Mouse (Mus musculus): ENCODE data around the gene Fam126b. TPM values are rescaled to one million over a fixed set of nuclear protein-coding genes. Genes with fewer than 3 reads are reported as not detected.

Fam126b gene
- total and polyA plus RNA-seq, 3 experiments = 10.3 to 35.0 (median 34.5) TPM

DNA sequence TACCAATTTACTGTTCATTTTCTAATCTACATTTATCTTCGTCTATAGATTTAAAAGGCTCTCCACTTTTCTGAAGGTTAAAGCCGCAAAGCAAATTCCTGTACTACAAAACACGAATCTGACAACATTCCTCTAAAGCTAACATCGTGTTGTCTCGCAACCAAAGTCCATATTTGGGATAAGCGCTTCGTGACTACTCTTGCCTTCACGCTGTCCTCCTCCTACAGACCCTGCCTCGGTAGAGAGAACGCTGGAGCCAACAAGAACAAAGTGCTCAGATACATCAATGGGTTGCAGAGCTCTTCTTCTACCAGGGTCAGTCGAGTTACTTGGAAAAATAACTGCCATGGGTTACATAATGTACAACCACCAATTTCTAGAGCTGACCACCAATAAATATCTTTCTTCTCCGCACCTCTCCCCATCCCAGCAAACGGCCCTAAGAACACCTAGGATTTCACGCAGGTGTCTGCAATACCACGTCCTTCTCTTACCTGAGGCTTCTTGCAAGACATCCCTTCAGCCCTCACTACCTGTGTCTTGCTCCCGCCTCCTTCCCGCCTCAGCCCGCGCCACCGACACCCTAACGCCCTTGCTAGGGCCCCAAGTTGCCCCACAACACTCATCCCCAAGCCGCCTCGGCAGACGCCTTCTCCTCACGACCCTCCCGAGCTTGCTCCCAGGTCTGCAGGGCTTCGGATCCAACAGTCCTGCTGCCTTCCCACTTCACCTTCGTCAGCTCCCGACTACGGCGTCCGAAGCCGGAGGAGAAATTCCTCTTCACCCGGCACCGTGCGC lies 551 bp downstream of the Fam126b start:
- H3K9me3 ChIP-seq (replicated peaks) = no peaks in the 10 kb centered on the region
- no peak for TF ChIP-seq TAL1 (conservative IDR thresholded peaks at IDR 0.05; ENCODE audit: low read depth, low read length)
- no peak for TF ChIP-seq GATA1 (IDR thresholded peaks at IDR 0.05; ENCODE audit: borderline replicate concordance, low read length)
- no peak for TF ChIP-seq GATA2 (IDR thresholded peaks at IDR 0.05; ENCODE audit: borderline replicate concordance, low read depth, low read length)
- H3K36me3 ChIP-seq (replicated peaks) = peaks cover 12% of the 10 kb centered on the region
- H3K4me3 ChIP-seq (ENCODE audit: low read depth, low read length) = peak overlapping the region; percentile 85
- DNase-seq (ENCODE audit: low spot score) (no peak), ATAC-seq (ENCODE audit: extremely low read depth, insufficient number of reproducible peaks, low FRiP score, poor library complexity, severe bottlenecking) (no peak)
- H3K4me1 ChIP-seq (ENCODE audit: insufficient read depth, low read depth, low read length) = peaks cover 19% of the 10 kb centered on the region
- H3K27me3 ChIP-seq (ENCODE audit: insufficient read depth, low read length) = no peaks in the 10 kb centered on the region

DNA sequence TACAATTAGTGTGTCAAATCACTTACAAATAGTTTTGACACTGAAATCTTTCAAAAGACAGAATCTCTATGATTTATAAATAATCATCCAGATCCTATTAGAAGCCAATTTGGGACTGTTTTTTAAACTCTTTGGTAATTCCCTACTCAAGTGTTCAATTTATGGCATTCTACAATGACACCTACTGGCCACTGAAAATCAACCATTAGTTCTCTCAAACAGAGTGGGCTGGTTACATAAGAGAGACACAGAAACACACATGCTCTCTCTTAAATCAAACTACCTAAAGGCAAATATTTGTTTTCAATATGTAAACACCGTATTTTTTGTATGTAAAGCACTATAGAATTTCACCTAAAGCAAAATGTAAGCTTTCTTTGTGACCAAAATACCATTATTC lies 1.9 kb downstream of the Fam126b start:
- ATAC-seq (ENCODE audit: extremely low read depth, insufficient number of reproducible peaks, low FRiP score, poor library complexity, severe bottlenecking) (no peak), DNase-seq (ENCODE audit: low spot score) (no peak)
- TF ChIP-seq CTCF (IDR thresholded peaks at IDR 0.05; ENCODE audit: low read depth, low read length) (no peak), GATA2 (IDR thresholded peaks at IDR 0.05; ENCODE audit: borderline replicate concordance, low read depth, low read length) (no peak)
- Histone ChIP-seq H3K27me3 (ENCODE audit: insufficient read depth, low read length) (no peaks in the 10 kb centered on the region), H3K36me3 (replicated peaks) (peaks cover 10% of the 10 kb centered on the region), H3K4me1 (ENCODE audit: insufficient read depth, low read depth, low read length) (peaks cover 19% of the 10 kb centered on the region), H3K9me3 (replicated peaks) (no peaks in the 10 kb centered on the region), H3K4me3 (ENCODE audit: low read depth, low read length) (no peak overlapping the region)

DNA sequence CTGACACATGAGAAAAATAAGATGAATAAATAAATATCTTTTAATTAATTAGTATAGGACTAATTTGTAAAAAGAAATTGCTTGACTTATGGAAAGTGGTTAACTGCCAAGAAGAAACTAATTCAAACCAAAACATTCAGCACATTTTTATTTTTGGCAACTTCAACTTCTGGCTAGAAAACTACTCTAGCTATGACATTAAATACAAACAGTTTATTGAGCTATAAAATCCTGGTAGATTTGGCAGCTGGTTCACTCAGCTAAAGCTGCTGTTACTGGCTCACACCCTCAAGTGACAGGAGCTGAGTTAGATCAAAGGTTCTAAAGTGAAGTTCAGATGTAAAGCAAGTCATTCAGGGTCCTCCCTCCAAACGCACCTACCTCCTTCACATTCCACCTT lies 3.5 kb downstream of the Fam126b start:
- no peaks in the 10 kb centered on the region for H3K9me3 ChIP-seq (replicated peaks)
- no peak for ATAC-seq (ENCODE audit: extremely low read depth, insufficient number of reproducible peaks, low FRiP score, poor library complexity, severe bottlenecking)

DNA sequence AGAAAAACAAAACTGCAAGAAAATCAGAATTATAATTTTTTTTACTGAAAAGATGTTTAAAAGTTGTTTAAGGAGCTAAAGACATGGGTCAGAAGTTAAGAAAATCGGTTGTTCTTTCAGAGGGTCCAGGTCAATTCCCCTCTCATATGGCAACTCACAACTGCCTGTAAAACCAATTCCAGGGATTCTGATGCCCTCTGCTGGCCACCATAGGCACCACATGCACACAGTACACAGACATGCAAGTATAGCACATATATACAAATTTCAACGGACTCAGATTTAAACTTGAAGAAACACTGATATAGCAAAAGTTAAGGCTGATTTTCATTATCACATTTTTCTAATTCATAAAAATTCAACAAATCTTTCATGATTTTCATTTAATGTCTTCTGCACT lies 6.9 kb downstream of the Fam126b start:
- no peak for ATAC-seq (ENCODE audit: extremely low read depth, insufficient number of reproducible peaks, low FRiP score, poor library complexity, severe bottlenecking)
- Histone ChIP-seq H3K9me3 (replicated peaks) (peaks cover 7% of the 10 kb centered on the region), H3K27me3 (ENCODE audit: insufficient read depth, low read length) (no peaks in the 10 kb centered on the region), H3K4me3 (ENCODE audit: low read depth, low read length) (no peak overlapping the region), H3K4me1 (ENCODE audit: insufficient read depth, low read depth, low read length) (no peaks in the 10 kb centered on the region), H3K36me3 (replicated peaks) (peaks cover 17% of the 10 kb centered on the region)
- no peak for DNase-seq (ENCODE audit: low spot score)
- TF ChIP-seq TAL1 (conservative IDR thresholded peaks at IDR 0.05; ENCODE audit: low read depth, low read length) = no peak
- TF ChIP-seq CTCF (IDR thresholded peaks at IDR 0.05; ENCODE audit: low read depth, low read length) = peak; percentile 48; the same call in 1 of the 2 replicates

More for the DNA sequence above, 3.5 kb downstream of the Fam126b start:
- Histone ChIP-seq H3K36me3 (replicated peaks) (peaks cover 7% of the 10 kb centered on the region), H3K27me3 (ENCODE audit: insufficient read depth, low read length) (no peaks in the 10 kb centered on the region), H3K4me1 (ENCODE audit: insufficient read depth, low read depth, low read length) (peaks cover 13% of the 10 kb centered on the region), H3K4me3 (ENCODE audit: low read depth, low read length) (no peak overlapping the region)
- TF ChIP-seq TAL1 (conservative IDR thresholded peaks at IDR 0.05; ENCODE audit: low read depth, low read length) (no peak), GATA1 (IDR thresholded peaks at IDR 0.05; ENCODE audit: borderline replicate concordance, low read length) (no peak), CTCF (IDR thresholded peaks at IDR 0.05; ENCODE audit: low read depth, low read length) (no peak), GATA2 (IDR thresholded peaks at IDR 0.05; ENCODE audit: borderline replicate concordance, low read depth, low read length) (no peak), POLR2AphosphoS5 (IDR thresholded peaks at IDR 0.05; ENCODE audit: insufficient replicate concordance, low read depth, low read length) (no peak)
- DNase-seq (ENCODE audit: low spot score) = no peak

DNA sequence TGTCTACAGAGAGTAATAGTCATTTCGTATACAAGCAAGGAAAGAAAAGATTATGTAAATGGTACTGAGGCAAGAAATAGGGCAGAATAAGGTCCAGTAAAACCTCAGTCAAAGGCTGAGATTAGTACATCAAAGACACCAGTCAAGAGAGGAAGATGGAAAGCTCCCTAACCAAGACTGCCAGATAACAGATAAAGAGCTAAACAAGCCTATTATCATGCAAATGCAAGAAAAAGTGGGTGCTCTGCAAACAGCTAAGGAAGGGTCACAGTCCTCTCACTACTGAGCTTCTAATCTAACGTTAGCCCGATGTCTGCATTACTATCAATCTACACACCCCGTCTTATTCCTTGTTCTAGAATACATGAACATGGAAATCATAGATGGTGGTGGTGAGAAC lies 15.7 kb downstream of the Fam126b start:
- Histone ChIP-seq H3K4me1 (ENCODE audit: insufficient read depth, low read depth, low read length) (peaks cover 3% of the 10 kb centered on the region; the same call in 1 of the 2 replicates), H3K4me3 (ENCODE audit: low read depth, low read length) (no peak overlapping the region), H3K9me3 (replicated peaks) (no peaks in the 10 kb centered on the region), H3K27me3 (ENCODE audit: insufficient read depth, low read length) (no peaks in the 10 kb centered on the region), H3K36me3 (replicated peaks) (peaks cover 11% of the 10 kb centered on the region)
- TF ChIP-seq TAL1 (conservative IDR thresholded peaks at IDR 0.05; ENCODE audit: low read depth, low read length) = no peak
- no peak for TF ChIP-seq CTCF (IDR thresholded peaks at IDR 0.05; ENCODE audit: low read depth, low read length)
- no peak for TF ChIP-seq POLR2AphosphoS5 (IDR thresholded peaks at IDR 0.05; ENCODE audit: insufficient replicate concordance, low read depth, low read length)
- TF ChIP-seq GATA2 (IDR thresholded peaks at IDR 0.05; ENCODE audit: borderline replicate concordance, low read depth, low read length) = no peak
- TF ChIP-seq GATA1 (IDR thresholded peaks at IDR 0.05; ENCODE audit: borderline replicate concordance, low read length) = no peak
- DNase-seq (ENCODE audit: low spot score) (no peak), ATAC-seq (ENCODE audit: extremely low read depth, insufficient number of reproducible peaks, low FRiP score, poor library complexity, severe bottlenecking) (no peak)

DNA sequence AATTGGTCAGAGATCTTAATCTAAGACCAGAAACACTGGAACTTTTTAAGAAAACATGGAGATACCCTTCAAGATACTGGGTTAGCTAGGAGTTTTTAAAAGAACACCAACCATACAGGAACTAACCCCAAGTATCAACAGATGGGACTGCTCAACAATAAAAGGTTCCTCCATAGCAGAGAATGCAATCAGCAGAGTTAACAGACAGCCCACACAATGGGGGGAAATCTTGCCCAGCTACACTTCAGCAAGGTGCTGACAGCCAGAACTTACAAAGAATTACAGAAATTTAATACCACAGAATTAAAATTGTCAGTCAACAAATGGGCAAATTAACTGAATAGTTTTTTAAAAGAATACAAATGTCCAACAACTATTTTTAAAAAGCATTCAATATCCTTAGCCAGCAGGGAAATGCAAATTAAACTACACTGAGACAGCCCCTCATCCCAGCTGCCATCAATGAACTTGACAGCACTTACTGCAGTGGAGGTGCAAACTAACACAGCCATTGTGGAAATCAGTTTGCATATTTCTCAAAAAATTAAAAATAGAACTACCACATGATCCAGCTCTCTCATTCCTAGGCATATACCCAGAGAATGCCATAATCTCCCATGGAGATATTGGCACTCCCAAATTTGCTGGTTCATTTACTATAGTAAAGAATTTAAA lies 17.5 kb downstream of the Fam126b start:
- H3K9me3 ChIP-seq (replicated peaks) = no peaks in the 10 kb centered on the region
- no peak overlapping the region for H3K4me3 ChIP-seq (ENCODE audit: low read depth, low read length)
- peaks cover 23% of the 10 kb centered on the region for H3K36me3 ChIP-seq (replicated peaks)
- no peaks in the 10 kb centered on the region for H3K27me3 ChIP-seq (ENCODE audit: insufficient read depth, low read length)
- TF ChIP-seq CTCF (IDR thresholded peaks at IDR 0.05; ENCODE audit: low read depth, low read length) (no peak), POLR2AphosphoS5 (IDR thresholded peaks at IDR 0.05; ENCODE audit: insufficient replicate concordance, low read depth, low read length) (no peak), TAL1 (conservative IDR thresholded peaks at IDR 0.05; ENCODE audit: low read depth, low read length) (no peak), GATA2 (IDR thresholded peaks at IDR 0.05; ENCODE audit: borderline replicate concordance, low read depth, low read length) (no peak), GATA1 (IDR thresholded peaks at IDR 0.05; ENCODE audit: borderline replicate concordance, low read length) (no peak)
- peaks cover 3% of the 10 kb centered on the region; the same call in 1 of the 2 replicates for H3K4me1 ChIP-seq (ENCODE audit: insufficient read depth, low read depth, low read length)
- DNase-seq (ENCODE audit: low spot score) (no peak), ATAC-seq (ENCODE audit: extremely low read depth, insufficient number of reproducible peaks, low FRiP score, poor library complexity, severe bottlenecking) (no peak)
